Mouse (Mus musculus): Measurements from ENCODE around the gene Rab35.
A peak's percentile ranks its signal among the peaks of the same experiment; 100 is the strongest.

Rab35 gene

GRCm38 (mm10) chr5:115650885-115651284, 19.2 kb downstream of the Rab35 start:
- no peak for DNase-seq

GRCm38 (mm10) chr5:115651821-115652220, 20.1 kb downstream of the Rab35 start:
- no peak for DNase-seq

- DNase-seq = peak; percentile 100
These were observed 21.2 kb downstream of the Rab35 start for GRCm38 (mm10) chr5:115652681-115653575.

DNA sequence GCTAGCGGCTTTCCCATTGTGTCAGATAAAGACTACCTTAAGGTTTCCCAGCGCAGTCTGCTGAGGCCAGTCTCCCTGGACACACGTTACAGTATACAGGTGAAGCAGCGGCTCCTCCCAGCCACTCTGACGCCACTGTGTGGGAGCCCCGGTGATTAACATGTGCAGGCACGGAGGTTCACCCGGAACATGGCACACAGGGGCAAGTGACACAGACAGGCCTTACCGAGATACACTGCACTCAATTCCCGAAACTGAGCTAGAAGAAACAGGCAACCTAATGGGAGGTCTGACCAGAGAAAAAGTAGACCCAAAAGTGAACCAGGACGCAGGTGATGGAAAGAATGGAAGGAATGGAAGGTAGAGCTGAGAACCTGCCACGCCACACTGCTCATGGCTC, 22.1 kb downstream of the Rab35 start:
- no peak for DNase-seq

- DNase-seq = no peak
These were observed 25.0 kb downstream of the Rab35 start for GRCm38 (mm10) chr5:115656677-115657076.

GRCm38 (mm10) chr5:115657234-115657633, 25.5 kb downstream of the Rab35 start:
- no peak for DNase-seq

GRCm38 (mm10) chr5:115658352-115658751, 26.6 kb downstream of the Rab35 start:
- no peak for DNase-seq

GRCm38 (mm10) chr5:115662658-115663057, 30.9 kb downstream of the Rab35 start:
- no peak for DNase-seq

DNA sequence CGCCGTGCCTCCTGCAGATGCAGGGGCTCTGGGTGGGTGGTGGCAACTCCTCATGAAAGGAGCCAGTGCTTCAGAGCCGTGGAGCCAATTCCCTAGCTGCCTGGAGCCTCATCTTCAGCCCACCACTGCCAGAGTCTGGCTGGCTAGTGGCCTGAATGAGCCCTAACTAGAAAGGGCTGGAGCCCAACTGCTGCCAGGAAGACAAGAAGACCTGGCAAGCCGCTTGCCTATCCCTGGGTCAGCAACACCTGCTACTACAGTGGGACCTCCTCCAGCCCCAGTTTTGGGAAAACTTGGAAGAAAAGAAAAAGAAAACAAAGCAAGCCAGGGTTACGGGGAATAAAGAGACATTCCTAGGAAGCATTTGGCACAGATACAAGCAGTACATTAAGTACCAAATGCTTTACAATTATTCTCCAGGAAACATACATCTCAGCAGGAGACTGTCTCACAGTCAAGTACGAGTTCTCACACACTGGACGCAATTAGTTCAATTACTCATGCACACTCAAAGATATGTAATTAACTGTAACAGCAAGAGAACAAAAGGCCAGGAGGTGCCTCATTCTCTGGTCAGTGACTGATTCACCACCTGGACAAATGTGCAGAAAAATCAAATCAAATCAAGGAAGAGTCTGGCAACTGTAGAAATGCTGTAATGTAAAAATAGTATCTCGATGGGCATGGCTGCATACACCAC, 34.8 kb downstream of the Rab35 start:
- peak; percentile 59 for DNase-seq

DNA sequence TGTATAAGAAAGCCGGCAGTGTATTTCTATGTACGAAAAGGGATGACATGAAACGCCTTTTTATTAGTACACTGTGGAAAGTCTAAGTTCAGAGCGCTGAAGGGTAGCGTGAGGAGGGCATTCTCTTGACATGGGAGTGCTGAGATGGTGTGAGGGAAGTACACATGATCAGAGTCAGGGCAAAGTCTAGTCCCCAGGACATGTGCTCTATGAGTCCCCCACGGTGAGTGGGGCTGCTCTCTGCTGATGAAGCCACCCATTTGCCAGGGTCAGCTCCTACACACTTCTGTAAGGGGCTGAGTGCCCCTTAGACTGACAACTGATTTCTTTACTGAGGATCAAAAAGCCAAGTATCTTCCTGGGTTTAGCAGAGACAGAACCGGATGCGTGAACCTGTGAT, 35.5 kb downstream of the Rab35 start:
- DNase-seq = no peak

- DNase-seq = no peak
These were observed 36.2 kb downstream of the Rab35 start for GRCm38 (mm10) chr5:115667894-115668293.

- DNase-seq = no peak
These were observed 37.3 kb downstream of the Rab35 start for GRCm38 (mm10) chr5:115668986-115669385.

- DNase-seq = no peak
These were observed 38.3 kb downstream of the Rab35 start for GRCm38 (mm10) chr5:115669974-115670373.

- DNase-seq = no peak
These were observed 38.7 kb downstream of the Rab35 start for GRCm38 (mm10) chr5:115670406-115670805.

GRCm38 (mm10) chr5:115671846-115672245, 40.1 kb downstream of the Rab35 start:
- DNase-seq = no peak

- DNase-seq = no peak
These were observed 53.4 kb downstream of the Rab35 start for GRCm38 (mm10) chr5:115685126-115685525.

GRCm38 (mm10) chr5:115686716-115687115, 55.0 kb downstream of the Rab35 start:
- no peak for DNase-seq

DNA sequence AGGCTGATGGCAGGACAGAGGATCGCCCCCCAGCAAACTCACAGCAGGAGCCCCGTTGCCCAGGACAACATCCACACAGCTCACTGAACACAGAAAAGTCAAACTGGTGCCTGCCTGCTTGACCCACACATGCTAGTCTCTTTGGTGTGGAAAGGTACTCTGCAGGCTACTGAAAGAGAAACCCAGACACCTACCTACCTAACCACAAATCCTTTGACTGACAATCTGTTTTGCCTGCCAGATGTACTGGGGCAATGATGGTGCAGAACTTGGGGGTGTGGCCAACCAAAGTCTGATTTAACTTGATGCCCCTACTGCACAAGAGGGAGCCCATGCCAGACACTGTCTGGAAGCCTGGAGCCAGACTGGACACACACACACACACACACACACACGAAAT, 61.6 kb downstream of the Rab35 start:
- no peak for DNase-seq

DNA sequence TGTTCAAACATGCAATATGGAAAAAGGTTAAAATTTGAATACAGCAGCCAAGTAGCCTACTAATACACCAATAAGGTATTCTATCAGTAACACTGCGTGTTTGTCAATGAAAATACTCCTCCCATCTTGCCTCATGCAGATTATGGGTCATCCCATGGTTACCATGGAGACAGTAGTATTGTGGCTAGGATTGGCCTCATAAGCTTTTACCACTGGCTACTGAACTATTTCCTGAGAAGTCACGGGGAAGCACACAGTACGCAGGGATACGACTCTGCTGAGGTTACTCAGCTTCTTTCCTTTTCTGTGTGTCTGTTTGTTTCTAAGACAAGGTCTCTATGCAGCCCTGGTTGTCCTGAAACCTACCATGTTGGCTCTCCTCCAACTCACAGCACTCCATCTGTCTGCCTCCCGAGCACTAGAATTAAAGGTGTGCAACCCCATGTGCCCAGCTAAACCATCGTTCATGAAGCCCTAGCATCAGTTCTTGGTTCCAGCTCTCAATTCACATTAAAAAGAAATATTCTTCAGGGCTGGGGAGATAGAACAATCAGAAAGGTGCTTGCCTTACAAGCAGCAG, 63.6 kb downstream of the Rab35 start:
- DNase-seq = peak; percentile 68

DNA sequence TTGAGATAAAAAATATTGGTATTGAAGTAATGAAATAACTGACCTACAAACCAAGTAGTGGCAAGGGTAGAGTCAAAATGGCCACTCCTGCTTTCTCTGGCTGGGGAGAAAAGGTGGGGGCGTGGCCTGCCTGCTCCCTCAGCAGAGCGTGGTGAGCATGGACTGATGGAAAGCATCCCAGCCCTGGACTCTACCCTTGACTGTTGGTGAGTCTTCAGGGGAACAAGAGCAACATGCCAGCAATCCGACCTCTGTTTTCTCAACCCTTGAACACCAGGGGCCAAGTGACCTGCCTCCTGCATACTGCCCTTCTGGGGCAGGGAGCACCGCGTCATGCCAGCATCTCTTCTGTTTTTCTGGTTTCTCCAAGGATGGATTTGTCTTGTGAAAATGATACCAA, 65.1 kb downstream of the Rab35 start:
- no peak for DNase-seq
